Mouse (Mus musculus): ENCODE data around the gene Zkscan8.

GRCm38 (mm10) chr13:21549487-21549886 lies 18.6 kb upstream of the Zkscan8 start:
- TF ChIP-seq CTCF (IDR thresholded peaks at IDR 0.05; ENCODE audit: low read depth) (no peak), EP300 (optimal IDR thresholded peaks at IDR 0.05) (no peak)

Data from stomach, postnatal 0 days (tissue).